11 mouse cellular contexts compared by ENCODE assay signal in the genomic region with DNA sequence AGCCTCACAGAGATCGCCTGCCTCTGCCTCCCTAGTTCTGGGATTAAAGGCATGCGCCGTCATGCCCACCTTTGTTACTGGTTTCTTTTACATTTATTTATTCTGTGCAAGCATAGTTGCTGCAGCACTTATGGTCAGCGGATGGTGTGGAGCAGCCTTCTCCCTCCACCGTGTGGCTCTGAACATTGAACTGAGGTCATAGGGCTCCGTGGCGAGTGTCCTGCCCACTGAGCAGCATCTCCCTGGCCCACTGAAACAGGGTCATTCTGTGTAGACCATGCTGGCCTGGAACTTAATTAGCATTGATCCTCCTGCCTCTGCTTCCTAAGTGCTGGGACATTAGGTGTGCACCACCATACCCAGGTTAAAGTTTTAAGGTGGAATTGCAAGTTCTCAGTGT. TPM values are rescaled to one million over a fixed set of nuclear protein-coding genes. Genes with fewer than 3 reads are reported as not detected.
DNase-seq lines count a peak whose midpoint lies in the region; ATAC-seq and TF ChIP-seq lines count a peak whose summit lies in the region.
"Had no signal": no experiment of that assay in that cellular context is flagged by ENCODE, and none has a peak within 500 bp of the region (broad histone marks: within the 10 kb centered on the region; RNA-seq: fewer than 3 reads in every experiment).

No protein-coding gene starts in this region.

- TF ChIP-seq CTCF in liver, adult 2 months (IDR thresholded peaks at IDR 0.05; ENCODE audit: low read depth, low read length), result no peak

- ATAC-seq in heart, embryonic 14.5 days (ENCODE audit: insufficient number of reproducible peaks, insufficient read depth, low FRiP score, low read depth), result no peak
- no peak for ATAC-seq in midbrain, embryonic 16.5 days
- ATAC-seq: midbrain, embryonic 13.5 days had no signal

- peaks cover 59% of the 10 kb centered on the region for H3K36me3 ChIP-seq in heart, embryonic 14.5 days (ENCODE audit: control insufficient read depth, insufficient read depth, low read length)
- peaks cover 7% of the 10 kb centered on the region for H3K36me3 ChIP-seq in liver, adult 2 months (ENCODE audit: control insufficient read depth, insufficient read depth, low read length)
- peaks cover 66% of the 10 kb centered on the region for H3K36me3 ChIP-seq in limb, embryonic 10.5 days
- H3K36me3 ChIP-seq in myocyte (ENCODE audit: control insufficient read depth, insufficient read depth), result peaks cover 47% of the 10 kb centered on the region
- H3K36me3 ChIP-seq in midbrain, embryonic 16.5 days (ENCODE audit: control insufficient read depth, insufficient read depth, low read length), result peaks cover 25% of the 10 kb centered on the region

- no peak for TF ChIP-seq POLR2A in liver, adult 2 months (IDR thresholded peaks at IDR 0.05; ENCODE audit: extremely low read depth, insufficient read depth, low read length)
- TF ChIP-seq POLR2A in myocyte (IDR thresholded peaks at IDR 0.05; ENCODE audit: insufficient read length, low read depth), result no peak

- 0 out of 2 replicates have a peak overlapping the region, but pooled peaks have one; percentile 5 for H3K4me2 ChIP-seq in heart, embryonic 14.5 days (ENCODE audit: low read length)
- peak overlapping the region; percentile 99 for H3K4me2 ChIP-seq in myocyte (ENCODE audit: low read depth)
- H3K4me2 ChIP-seq in midbrain, embryonic 16.5 days (ENCODE audit: low read length), result no peak overlapping the region

- DNase-seq in heart, adult 18-20 months, result no peak
- peak; percentile 40 for DNase-seq in liver, adult 2 months (ENCODE audit: extremely low read depth, low read depth, low spot score)
- DNase-seq in liver, result no peak
- no peak for DNase-seq in limb, embryonic 10.5 days (ENCODE audit: low spot score)
- DNase-seq: adrenal gland, adult 2 months; thymus, postnatal 4 days had no signal

- peak overlapping the region; percentile 47 for H3K9ac ChIP-seq in heart, embryonic 14.5 days (ENCODE audit: low read length)
- no peak overlapping the region for H3K9ac ChIP-seq in liver, adult 2 months (ENCODE audit: low read depth, low read length)
- H3K9ac ChIP-seq in midbrain, embryonic 16.5 days (ENCODE audit: low read depth, low read length), result no peak overlapping the region
- H3K9ac ChIP-seq: midbrain, embryonic 13.5 days had no signal

- no peak overlapping the region for H3ac ChIP-seq in myocyte (ENCODE audit: control insufficient read depth, insufficient read length)

- H3K9me3 ChIP-seq in heart, embryonic 14.5 days (ENCODE audit: control insufficient read depth, low read length), result no peaks in the 10 kb centered on the region
- no peaks in the 10 kb centered on the region for H3K9me3 ChIP-seq in limb, embryonic 10.5 days (replicated peaks)
- no peaks in the 10 kb centered on the region for H3K9me3 ChIP-seq in midbrain, embryonic 16.5 days (replicated peaks; ENCODE audit: control insufficient read depth, low read length, poor library complexity, severe bottlenecking)
- H3K9me3 ChIP-seq: heart, embryonic 15.5 days; midbrain, embryonic 13.5 days had no signal

- H3K79me2 ChIP-seq in liver, adult 2 months (ENCODE audit: control insufficient read depth, insufficient read depth, low read length), result peaks cover 31% of the 10 kb centered on the region
- peaks cover 80% of the 10 kb centered on the region for H3K79me2 ChIP-seq in myocyte (ENCODE audit: control insufficient read depth, insufficient read depth)

- H3K27me3 ChIP-seq in heart, embryonic 14.5 days (ENCODE audit: control insufficient read depth, insufficient read depth, low read length), result no peaks in the 10 kb centered on the region
- H3K27me3 ChIP-seq in liver, adult 2 months (ENCODE audit: control insufficient read depth, insufficient read depth, low read length), result no peaks in the 10 kb centered on the region
- H3K27me3 ChIP-seq in limb, embryonic 10.5 days (ENCODE audit: low read depth, poor library complexity, severe bottlenecking), result no peaks in the 10 kb centered on the region
- no peaks in the 10 kb centered on the region for H3K27me3 ChIP-seq in myocyte (ENCODE audit: control insufficient read depth, insufficient read depth, insufficient read length)
- H3K27me3 ChIP-seq in midbrain, embryonic 16.5 days (ENCODE audit: control insufficient read depth, insufficient read depth, low read depth, low read length), result no peaks in the 10 kb centered on the region
- H3K27me3 ChIP-seq: heart, embryonic 15.5 days; midbrain, embryonic 13.5 days had no signal

- H3K4me3 ChIP-seq in heart, embryonic 14.5 days (ENCODE audit: control insufficient read depth in 1 of 2, insufficient read depth in 1 of 2, low read depth in 1 of 2, low read length in 2 of 2), result no peak overlapping the region
- no peak overlapping the region for H3K4me3 ChIP-seq in liver, adult 2 months (ENCODE audit: insufficient read depth, low read depth, low read length)
- no peak overlapping the region for H3K4me3 ChIP-seq in limb, embryonic 10.5 days
- H3K4me3 ChIP-seq in myocyte, result peak overlapping the region; percentile 97
- H3K4me3 ChIP-seq in midbrain, embryonic 16.5 days (ENCODE audit: low read depth, low read length), result no peak overlapping the region

- WGBS in heart, embryonic 14.5 days, result 94% methylated on average over 7 of the region's 7 CpGs
- WGBS in liver, adult 2 months, result 52% methylated on average over 7 of the region's 7 CpGs
- WGBS in limb, embryonic 10.5 days, result 94% methylated on average over 7 of the region's 7 CpGs
- WGBS in midbrain, embryonic 16.5 days, result 87% methylated on average over 7 of the region's 7 CpGs

- no peak overlapping the region for H3K27ac ChIP-seq in heart, embryonic 14.5 days (replicated peaks in 1 of 2; ENCODE audit: control insufficient read depth in 1 of 2, insufficient read depth in 1 of 2, low read depth in 2 of 2, low read length in 2 of 2)
- H3K27ac ChIP-seq in liver, adult 2 months (replicated peaks; ENCODE audit: insufficient read depth, low read depth, low read length), result no peak overlapping the region
- 0 out of 2 replicates have a peak overlapping the region, but pooled peaks have one; percentile 11 for H3K27ac ChIP-seq in limb, embryonic 10.5 days
- H3K27ac ChIP-seq in midbrain, embryonic 16.5 days (ENCODE audit: low read length), result no peak overlapping the region
- H3K27ac ChIP-seq: heart, embryonic 15.5 days; midbrain, embryonic 13.5 days had no signal

- H3K4me1 ChIP-seq in heart, embryonic 14.5 days (ENCODE audit: control insufficient read depth in 2 of 2, insufficient read depth in 2 of 2, low read length in 2 of 2), result peaks cover 53 to 70% of the 10 kb centered on the region in 2 experiments
- H3K4me1 ChIP-seq in liver, adult 2 months (ENCODE audit: control insufficient read depth, insufficient read depth, low read length), result peaks cover 31% of the 10 kb centered on the region
- H3K4me1 ChIP-seq in limb, embryonic 10.5 days, result peaks cover 39% of the 10 kb centered on the region
- H3K4me1 ChIP-seq in midbrain, embryonic 16.5 days (ENCODE audit: control insufficient read depth, insufficient read depth, low read length), result peaks cover 30% of the 10 kb centered on the region

TF ChIP-seq in myocyte, 11 proteins besides CTCF, POLR2A, EP300 and RAD21 (continues in another document):
- no peak for TF ChIP-seq MYOD1 (IDR thresholded peaks at IDR 0.05; ENCODE audit: control insufficient read depth in 1 of 3, insufficient read length in 2 of 3, low read depth in 2 of 3)
- no peak for TF ChIP-seq TCF3 (IDR thresholded peaks at IDR 0.05; ENCODE audit: insufficient read length, low read depth)

RNA-seq across cellular contexts. Expression of gene Ehd1, which starts 4.0 kb away (rescaled TPM):
- 51.7 and 60.0 TPM in 2 replicates for polyA plus RNA-seq in heart, embryonic 14.5 days (2014; fragmentation: Nextera tagmentation; extraction: Ambion mirVana)
- 100 to 1,000 TPM; 101 to 107 TPM for total RNA-seq in heart, adult 18-20 months (2021)
- 25.3 and 29.7 TPM in 2 replicates for total RNA-seq in liver, adult 2 months (2014; rRNA removed)
- 140 and 154 TPM in 2 replicates for polyA plus RNA-seq in liver, adult 2 months (2012; rRNA removed)
- polyA plus RNA-seq in limb, embryonic 10.5 days (2016; fragmentation: Nextera tagmentation; extraction: Ambion mirVana), result 72.5 and 74.9 TPM in 2 replicates
- polyA plus RNA-seq in myocyte (2012; fragmentation: generic; extraction: Trizol), result 433 TPM
- 99.6 and 103 TPM in 2 replicates for polyA plus RNA-seq in midbrain, embryonic 16.5 days (2015; fragmentation: Nextera tagmentation; extraction: Ambion mirVana)

RNA-seq across cellular contexts. Expression of gene Cdc42bpg, which starts 25.7 kb away (rescaled TPM):
- polyA plus RNA-seq in heart, embryonic 14.5 days (2014; fragmentation: Nextera tagmentation; extraction: Ambion mirVana), result 0.43 and 0.78 TPM in 2 replicates
- total RNA-seq in heart, adult 18-20 months (2021), result 10 to 100 TPM; 13.8 TPM
- 3.1 and 4.6 TPM in 2 replicates for total RNA-seq in liver, adult 2 months (2014; rRNA removed)
- polyA plus RNA-seq in liver, adult 2 months (2012; rRNA removed), result 6.7 and 7.3 TPM in 2 replicates
- 0.15 and 0.38 TPM in 2 replicates for polyA plus RNA-seq in limb, embryonic 10.5 days (2016; fragmentation: Nextera tagmentation; extraction: Ambion mirVana)
- polyA plus RNA-seq in myocyte (2012; fragmentation: generic; extraction: Trizol), result 10.0 TPM
- polyA plus RNA-seq in midbrain, embryonic 16.5 days (2015; fragmentation: Nextera tagmentation; extraction: Ambion mirVana), result 0.34 and 0.35 TPM in 2 replicates

RNA-seq across cellular contexts. Expression of gene Atg2a, which starts 39.1 kb away (rescaled TPM):
- 7.1 and 7.8 TPM in 2 replicates for polyA plus RNA-seq in heart, embryonic 14.5 days (2014; fragmentation: Nextera tagmentation; extraction: Ambion mirVana)
- total RNA-seq in heart, adult 18-20 months (2021), result 10 to 100 TPM; 21.5 to 22.1 TPM
- 9.1 and 16.0 TPM in 2 replicates for total RNA-seq in liver, adult 2 months (2014; rRNA removed)
- 26.8 and 32.3 TPM in 2 replicates for polyA plus RNA-seq in liver, adult 2 months (2012; rRNA removed)
- polyA plus RNA-seq in limb, embryonic 10.5 days (2016; fragmentation: Nextera tagmentation; extraction: Ambion mirVana), result 11.4 and 13.0 TPM in 2 replicates
- polyA plus RNA-seq in myocyte (2012; fragmentation: generic; extraction: Trizol), result 15.2 TPM
- 12.9 and 15.5 TPM in 2 replicates for polyA plus RNA-seq in midbrain, embryonic 16.5 days (2015; fragmentation: Nextera tagmentation; extraction: Ambion mirVana)

RNA-seq across cellular contexts. Expression of gene Ppp2r5b, which starts 44.9 kb away (rescaled TPM):
- 20.7 and 26.0 TPM in 2 replicates for polyA plus RNA-seq in heart, embryonic 14.5 days (2014; fragmentation: Nextera tagmentation; extraction: Ambion mirVana)
- total RNA-seq in heart, adult 18-20 months (2021), result 10 to 100 TPM; 32.2 to 32.5 TPM
- total RNA-seq in liver, adult 2 months (2014; rRNA removed), result 3.2 and 3.3 TPM in 2 replicates
- polyA plus RNA-seq in liver, adult 2 months (2012; rRNA removed), result 12.5 and 14.5 TPM in 2 replicates
- polyA plus RNA-seq in limb, embryonic 10.5 days (2016; fragmentation: Nextera tagmentation; extraction: Ambion mirVana), result 16.6 and 17.2 TPM in 2 replicates
- 51.4 TPM for polyA plus RNA-seq in myocyte (2012; fragmentation: generic; extraction: Trizol)
- polyA plus RNA-seq in midbrain, embryonic 16.5 days (2015; fragmentation: Nextera tagmentation; extraction: Ambion mirVana), result 149 and 165 TPM in 2 replicates

RNA-seq across cellular contexts. Expression of gene Men1, which starts 54.2 kb away (rescaled TPM):
- 23.3 and 24.1 TPM in 2 replicates for polyA plus RNA-seq in heart, embryonic 14.5 days (2014; fragmentation: Nextera tagmentation; extraction: Ambion mirVana)
- 10 to 100 TPM; 13.3 to 14.0 TPM for total RNA-seq in heart, adult 18-20 months (2021)
- 9.3 and 10.1 TPM in 2 replicates for total RNA-seq in liver, adult 2 months (2014; rRNA removed)
- polyA plus RNA-seq in liver, adult 2 months (2012; rRNA removed), result 26.6 and 29.4 TPM in 2 replicates
- polyA plus RNA-seq in limb, embryonic 10.5 days (2016; fragmentation: Nextera tagmentation; extraction: Ambion mirVana), result 118 and 120 TPM in 2 replicates
- polyA plus RNA-seq in myocyte (2012; fragmentation: generic; extraction: Trizol), result 37.2 TPM
- 71.4 and 74.8 TPM in 2 replicates for polyA plus RNA-seq in midbrain, embryonic 16.5 days (2015; fragmentation: Nextera tagmentation; extraction: Ambion mirVana)
